Mouse (Mus musculus) monocyte, adult 2 months (primary cell): ENCODE data around the gene Gdnf.

Source experiments
- DNase-seq, 2 experiments: peaks; one replicate each; pipeline ENCODE4 v3.0.0; 2022; ENCODE audit warnings: low spot score in 2 of 2, low read depth in 1 of 2

The Gdnf gene

DNA sequence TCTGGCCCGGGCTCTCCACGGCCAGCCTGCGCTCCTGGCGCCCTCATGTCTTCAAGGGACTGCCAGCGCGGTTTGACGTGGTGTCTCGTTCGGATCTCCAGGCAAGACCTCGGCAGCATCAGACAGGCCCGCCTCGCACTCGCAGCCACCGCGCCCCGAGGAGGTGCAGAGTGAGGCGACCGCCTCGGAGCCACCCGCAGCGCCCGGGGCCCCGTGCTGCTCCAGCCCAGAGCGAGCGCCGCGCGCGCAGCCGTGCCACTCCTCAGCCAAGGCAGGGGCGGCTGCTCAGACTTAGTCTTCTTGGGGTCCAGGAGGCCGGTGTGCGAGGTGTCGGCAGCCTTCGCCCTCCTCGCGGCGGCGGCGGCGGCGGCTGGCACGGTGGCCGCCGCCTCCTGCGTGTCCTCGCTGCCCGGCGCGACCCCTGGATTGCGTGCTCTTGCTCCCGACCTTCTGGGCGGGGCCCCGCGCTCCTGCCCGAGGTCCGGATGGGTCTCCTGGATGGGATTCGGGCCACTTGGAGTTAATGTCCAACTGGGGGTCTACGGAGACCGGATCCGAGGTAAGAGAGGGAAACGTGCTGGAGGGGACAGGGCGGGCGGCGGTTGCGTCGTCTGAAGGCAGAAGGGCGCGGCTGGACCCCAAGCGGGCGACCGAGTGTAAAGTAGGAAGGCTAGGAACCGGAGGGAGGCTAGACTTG lies at the start of gene Gdnf:
TSS of gene Gdnf (plus strand) at position 291 of the 697 bp plus-strand sequence.
- DNase-seq = no peak

DNA sequence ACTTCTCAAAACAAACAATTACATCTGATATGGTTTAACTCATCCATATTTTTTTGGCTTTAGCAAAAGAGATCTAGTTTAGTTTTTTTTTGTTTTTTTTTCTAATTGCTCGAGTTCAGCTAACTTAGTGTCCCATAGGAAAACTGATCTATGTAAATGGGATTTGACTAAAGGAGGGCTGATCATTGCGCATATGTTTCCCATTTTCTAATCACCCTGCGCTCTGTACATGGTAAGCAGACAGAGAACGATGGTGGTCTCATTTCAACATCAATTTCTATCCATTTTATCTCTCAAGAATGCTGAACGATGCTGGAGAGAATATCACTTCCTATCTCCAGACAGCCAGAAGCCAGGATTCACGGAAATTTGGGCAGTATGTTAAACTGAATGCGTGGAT lies 43.5 kb upstream of the Gdnf start:
- no peak for DNase-seq

GRCm38 (mm10) chr15:7772983-7773382 lies 37.7 kb upstream of the Gdnf start:
- DNase-seq = no peak

GRCm38 (mm10) chr15:7781517-7781916 lies 29.1 kb upstream of the Gdnf start:
- DNase-seq = no peak

DNA sequence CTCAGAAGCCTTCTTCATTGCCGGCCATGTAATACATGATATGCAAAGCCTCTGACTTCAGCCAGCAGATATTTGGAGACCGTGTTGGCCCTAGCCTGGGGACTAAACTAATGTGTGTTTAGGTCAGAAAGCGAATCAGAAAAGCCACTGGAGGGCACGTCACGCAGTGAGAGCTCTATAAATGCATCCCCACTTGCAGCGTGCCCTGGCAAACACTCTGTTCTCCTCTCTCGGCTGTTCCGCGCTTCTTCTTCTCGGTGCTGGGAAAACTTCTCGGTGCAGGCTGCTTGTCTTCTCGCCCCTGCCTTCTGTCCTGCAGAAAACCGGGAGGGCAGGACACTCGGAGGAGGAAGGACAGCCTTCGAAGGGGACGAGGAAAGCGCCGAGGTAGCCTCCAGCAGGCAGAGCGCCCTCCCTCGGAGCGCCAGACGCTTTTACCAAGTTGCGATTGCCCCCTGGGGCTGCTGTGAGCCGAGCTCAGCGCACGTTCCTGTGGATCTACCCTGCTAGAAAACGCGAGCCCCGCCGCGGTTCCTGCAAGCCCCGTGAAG lies 730 bp upstream of the Gdnf start:
- DNase-seq = no peak

DNA sequence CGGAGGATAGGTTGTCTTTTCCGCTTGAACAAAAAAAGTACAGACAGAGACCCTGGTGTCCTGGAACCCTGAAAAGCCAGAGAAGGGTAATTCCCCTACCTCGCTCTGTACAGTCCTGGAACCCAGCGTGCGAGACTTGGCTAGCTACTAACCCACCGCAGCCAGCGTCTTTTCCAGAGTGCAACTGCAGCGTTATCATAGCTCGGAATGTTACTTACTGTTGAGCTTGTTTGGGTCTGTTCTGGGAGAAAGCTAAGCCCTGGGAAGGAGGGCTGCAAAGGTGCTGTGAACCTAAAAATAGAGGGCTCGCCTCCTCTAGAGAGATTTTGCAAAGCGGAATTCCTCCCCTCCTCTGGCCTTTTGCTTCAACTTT lies 593 bp downstream of the Gdnf start:
- DNase-seq = no peak

- DNase-seq = no peak
Measured at GRCm38 (mm10) chr15:7811856-7812733, 1.4 kb downstream of the Gdnf start.

DNA sequence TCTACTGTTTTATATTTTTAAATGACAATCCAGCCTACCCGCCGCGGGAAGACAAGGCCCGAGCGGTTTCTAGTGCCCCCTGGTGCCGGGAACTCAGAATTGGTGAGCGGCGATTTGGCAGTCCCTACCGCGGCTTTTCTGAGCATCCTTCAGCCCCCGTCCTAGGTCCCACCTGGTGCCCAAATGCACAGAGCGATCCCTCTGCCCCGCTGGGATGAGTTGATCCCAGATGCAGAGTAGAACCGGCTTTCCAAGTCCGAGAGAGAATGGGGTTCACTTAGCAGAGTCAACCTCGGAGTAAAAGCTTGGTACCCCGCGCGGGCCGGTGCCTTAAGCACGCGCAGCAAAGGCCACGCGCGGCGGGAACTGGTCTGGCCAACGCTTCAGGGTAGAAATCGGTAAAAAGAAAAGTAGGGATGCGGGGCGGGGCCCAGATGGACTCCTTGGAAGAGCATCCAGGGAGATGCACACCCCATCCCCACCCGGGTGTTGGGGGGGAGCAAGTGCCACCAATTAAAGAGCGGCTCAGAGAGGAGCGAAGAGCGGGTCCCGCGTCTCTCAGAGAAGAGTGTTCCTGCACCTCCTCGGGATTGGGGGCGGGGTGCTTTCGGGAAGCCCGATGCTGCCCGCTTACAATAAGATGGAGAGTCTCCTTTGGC lies 2.4 kb downstream of the Gdnf start:
- DNase-seq = no peak

- DNase-seq = no peak
Measured at GRCm38 (mm10) chr15:7813531-7814370, 3.1 kb downstream of the Gdnf start.

DNA sequence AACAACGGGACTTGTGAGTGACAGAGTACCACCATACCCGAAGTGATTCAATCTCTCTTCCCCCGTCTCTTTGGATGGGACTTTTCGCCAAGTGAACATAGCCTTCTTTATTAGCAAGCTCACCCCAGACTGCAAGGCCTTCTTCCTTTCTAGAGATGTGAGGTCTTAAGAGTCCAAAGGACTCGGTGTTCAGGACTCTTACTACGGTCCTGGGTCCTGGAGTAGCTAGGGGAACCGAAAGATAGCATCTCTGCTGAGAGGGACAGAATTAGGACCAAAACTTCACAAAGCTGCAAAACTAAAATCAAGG lies 3.7 kb downstream of the Gdnf start:
- no peak for DNase-seq

DNA sequence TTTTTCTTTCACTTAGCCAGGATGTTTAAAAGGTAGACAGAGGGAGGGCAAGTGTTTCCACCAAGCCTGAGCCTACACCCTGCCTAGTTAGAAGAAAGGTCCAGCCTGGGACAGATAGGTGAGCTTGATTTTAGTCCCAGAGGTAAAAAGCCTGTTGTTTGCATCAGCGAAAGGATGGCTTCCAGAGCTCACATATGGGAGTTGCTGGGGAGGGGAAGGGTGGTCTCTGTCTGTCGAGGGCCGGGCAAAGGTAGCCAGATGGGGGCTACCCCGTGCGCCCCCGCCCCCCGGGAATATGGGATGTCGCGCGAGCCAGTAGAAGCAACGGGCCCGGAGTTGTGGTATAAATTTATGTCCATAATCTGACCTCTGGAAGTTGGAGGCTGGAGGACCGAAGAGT lies 4.3 kb downstream of the Gdnf start:
- DNase-seq = no peak

DNA sequence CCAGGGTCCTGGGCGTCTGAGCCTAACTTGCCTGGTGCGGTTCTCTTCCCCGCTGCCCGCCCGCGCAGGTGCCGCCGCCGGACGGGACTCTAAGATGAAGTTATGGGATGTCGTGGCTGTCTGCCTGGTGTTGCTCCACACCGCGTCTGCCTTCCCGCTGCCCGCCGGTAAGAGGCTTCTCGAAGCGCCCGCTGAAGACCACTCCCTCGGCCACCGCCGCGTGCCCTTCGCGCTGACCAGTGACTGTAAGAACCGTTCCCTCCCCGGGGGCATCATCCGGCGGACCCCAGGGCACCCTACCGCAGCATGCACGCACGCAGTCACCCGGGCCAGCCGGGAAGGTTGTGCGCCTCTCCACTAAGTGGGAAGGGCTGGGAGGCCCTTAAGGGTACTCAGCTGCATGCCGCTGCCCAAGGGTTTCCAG lies 4.9 kb downstream of the Gdnf start:
- no peak for DNase-seq

DNA sequence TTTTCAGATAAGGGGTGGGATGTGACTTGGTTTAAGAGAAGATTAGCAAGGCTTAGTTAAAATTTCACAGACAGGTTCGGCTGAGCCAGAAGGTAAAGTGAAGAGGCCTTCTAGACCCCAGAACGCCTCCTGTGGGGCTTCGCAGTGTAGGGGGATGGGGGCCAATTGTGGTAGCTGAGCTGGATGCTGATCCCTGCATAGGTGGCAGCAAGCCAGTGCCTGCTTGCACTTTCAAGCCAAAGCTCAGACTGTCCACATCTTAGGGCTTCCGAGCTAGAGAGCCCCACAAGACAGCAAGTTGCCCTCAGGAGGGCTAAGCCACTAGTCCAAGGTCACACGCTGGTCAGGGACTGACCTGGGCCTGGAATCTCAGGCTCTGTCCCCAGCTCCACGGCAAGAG lies 13.2 kb downstream of the Gdnf start:
- DNase-seq = no peak

DNA sequence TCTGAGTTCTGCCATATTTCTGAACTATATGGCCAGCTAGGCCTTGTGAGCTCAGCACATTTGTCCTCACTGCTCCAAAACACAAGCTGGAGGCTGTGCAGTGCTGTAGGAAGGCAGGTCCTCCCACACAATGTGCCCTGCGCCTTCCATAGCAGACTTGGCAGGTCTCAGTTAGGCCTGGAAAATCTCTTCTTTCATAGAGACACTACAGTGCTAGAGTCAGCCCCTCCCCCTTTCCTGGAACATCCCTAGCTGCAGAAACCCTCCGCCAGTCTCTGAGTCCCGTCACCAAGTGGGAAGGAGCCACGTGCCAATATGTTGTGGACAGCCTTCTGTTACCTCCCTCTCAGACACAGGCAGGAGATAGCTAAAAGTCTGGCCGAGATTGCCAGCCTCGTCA lies 14.9 kb downstream of the Gdnf start:
- DNase-seq = no peak

DNA sequence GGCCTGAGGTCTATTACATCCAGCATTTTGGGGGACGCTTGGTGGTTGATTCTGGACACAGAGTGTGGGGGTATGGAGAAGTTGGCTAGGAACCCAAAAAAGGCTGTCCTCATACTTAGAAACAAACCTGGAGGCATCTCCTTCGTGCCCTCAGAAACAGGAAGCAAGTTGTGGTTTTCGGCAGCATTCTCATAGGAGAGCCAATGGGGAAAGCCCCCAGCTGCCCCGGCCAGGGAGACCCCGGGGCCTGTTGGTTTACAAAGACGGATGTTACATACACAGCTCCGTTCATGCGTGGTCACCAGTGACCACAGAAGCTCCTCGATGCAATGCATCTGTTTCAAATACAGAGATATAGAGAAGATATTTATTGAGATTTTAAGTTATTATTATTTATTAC lies 24.8 kb downstream of the Gdnf start:
- no peak for DNase-seq

DNA sequence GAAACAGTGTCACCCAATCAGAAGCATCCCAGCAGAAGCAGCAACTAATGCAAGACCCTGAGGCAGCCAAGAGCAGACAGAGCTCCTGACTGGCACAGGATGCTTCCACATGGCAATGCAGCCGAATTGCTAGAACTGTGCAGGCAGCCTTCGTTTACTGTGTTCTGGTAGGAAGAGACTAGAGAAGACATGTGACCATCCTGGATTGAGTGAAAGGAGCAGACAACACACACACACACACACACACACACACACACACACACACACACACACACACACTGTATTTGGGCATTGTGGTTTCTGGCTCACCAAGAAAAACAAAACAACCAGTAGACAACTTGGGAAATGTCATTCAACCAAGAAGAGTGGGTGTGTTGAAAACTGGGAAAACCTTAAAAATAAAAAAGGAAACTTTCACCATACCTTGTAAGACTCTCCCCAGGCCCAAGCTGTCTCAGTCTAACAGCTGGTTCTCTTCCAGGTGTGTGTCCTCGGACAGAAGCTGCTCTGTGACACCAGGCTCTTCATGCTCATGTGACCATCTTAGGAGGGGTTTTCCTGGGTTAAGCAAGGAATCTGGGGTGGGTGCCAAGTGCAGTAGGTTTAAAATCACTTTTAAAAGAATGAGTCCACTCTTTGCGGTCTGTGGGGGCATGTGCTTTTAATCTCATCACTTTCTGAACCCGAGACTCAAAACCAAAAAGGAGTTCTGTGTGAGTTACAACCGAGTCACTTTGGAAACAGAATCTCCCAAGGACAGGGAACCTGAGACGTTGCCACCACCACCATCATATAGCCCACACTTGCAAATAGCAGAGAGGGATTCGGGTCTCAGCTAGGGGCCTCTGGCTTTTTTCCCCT lies 27.6 kb downstream of the Gdnf start:
- no peak for DNase-seq

DNA sequence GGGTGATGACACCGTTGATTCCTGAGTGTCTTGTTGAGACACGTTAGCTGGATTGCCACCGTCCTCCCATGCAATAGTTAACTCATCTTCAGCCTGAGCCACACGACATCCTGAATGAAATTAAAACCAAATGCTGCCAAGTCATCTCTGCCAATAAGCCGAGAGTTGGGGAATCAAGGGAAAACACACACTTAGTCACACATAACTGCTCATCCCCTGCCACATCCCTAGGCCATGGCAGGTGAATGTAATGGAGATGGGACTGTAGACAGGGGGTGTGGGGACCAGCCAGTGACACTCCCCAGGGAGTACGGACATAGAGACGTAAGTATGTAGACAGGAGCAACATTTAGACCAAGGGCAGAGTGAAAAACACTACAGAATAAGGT lies 28.3 kb downstream of the Gdnf start:
- no peak for DNase-seq

GRCm38 (mm10) chr15:7841664-7842063 lies 31.0 kb downstream of the Gdnf start:
- no peak for DNase-seq

- DNase-seq = no peak
Measured at GRCm38 (mm10) chr15:7842398-7842797, 31.8 kb downstream of the Gdnf start.

DNA sequence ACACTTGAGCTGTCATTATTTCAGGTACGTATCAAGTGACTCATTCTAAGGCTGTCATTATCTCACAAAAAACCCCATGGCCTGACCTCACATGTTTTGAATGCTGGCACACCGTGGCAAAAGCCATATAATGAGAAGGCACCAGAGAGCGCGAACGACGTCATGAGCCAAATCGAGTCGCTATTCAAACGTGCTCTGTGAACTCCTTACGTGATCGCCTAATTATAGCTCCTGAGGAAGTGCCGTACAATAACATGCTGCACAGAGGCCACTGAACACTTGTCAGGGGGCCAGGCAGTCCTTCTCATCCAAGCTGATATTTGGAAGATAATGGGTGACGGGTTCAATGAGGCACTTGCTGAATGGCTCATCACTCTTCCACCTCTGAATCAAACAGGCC lies 46.8 kb downstream of the Gdnf start:
- no peak for DNase-seq
